Mouse (Mus musculus): Measurements from ENCODE around the gene Arhgef7.

- TF ChIP-seq CTCF (IDR thresholded peaks at IDR 0.05; ENCODE audit: low read depth, low read length): no peak
- no peak for TF ChIP-seq POLR2A (IDR thresholded peaks at IDR 0.05; ENCODE audit: insufficient read depth, low read length)
Measured at GRCm38 (mm10) chr8:11800481-11800880, 73.0 kb downstream of the Arhgef7 start.
